Mouse (Mus musculus): ENCODE measurements around the gene Olfr1535.
A peak's percentile ranks its signal among the peaks of the same experiment; 100 is the strongest.

Gene Olfr1535

DNA sequence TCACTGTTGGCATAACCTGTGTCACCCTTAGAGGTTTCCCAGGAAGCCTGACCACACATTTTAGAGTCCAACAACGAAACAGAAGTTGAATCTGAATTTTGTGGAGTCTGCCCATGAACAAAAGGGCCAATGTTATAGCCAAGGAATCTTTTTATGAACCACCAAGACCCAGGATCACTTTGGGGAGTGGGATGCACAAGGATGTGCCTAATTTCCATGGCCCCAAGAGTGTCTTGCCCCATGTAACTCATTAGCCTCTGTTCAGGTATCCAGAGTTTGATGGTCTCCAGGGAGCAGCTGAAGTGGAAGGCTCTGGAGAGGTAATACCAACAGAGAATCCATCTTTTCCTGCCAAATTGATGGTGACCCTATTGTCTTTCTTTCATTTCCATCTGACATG is at the start of gene Olfr1535:
Gene Olfr1535 (minus strand): TSS at position 101 of the 400 bp plus-strand sequence.
- no peak for DNase-seq (ENCODE audit: low spot score in 2 of 2)

- DNase-seq (ENCODE audit: low spot score in 2 of 2): no peak
Measured at GRCm38 (mm10) chr13:21591618-21592017, 31.9 kb upstream of the Olfr1535 start.

DNA sequence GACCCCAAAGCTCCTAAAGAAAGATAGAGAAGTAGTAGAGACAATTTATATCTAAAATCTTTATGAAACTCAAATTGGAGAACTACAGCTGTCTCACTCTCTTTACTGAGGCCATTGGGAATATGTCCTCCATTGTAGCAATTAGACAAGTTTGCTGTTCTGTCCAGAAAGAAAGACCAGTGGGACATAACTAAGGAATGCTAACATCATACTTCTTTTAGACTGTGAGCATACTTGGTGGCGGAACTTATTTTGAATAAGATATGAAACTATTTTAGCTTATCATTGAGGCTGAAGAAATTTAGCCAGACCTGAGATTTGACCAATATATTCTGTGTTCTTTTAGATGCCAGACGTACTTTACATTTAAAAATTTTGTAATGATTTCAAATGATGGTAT is 22.0 kb upstream of the Olfr1535 start, which contains the start of gene Olfr1364:
Gene Olfr1364 (minus strand): TSS at position 101 of the 400 bp plus-strand sequence.
- DNase-seq (ENCODE audit: low spot score in 2 of 2): no peak

DNA sequence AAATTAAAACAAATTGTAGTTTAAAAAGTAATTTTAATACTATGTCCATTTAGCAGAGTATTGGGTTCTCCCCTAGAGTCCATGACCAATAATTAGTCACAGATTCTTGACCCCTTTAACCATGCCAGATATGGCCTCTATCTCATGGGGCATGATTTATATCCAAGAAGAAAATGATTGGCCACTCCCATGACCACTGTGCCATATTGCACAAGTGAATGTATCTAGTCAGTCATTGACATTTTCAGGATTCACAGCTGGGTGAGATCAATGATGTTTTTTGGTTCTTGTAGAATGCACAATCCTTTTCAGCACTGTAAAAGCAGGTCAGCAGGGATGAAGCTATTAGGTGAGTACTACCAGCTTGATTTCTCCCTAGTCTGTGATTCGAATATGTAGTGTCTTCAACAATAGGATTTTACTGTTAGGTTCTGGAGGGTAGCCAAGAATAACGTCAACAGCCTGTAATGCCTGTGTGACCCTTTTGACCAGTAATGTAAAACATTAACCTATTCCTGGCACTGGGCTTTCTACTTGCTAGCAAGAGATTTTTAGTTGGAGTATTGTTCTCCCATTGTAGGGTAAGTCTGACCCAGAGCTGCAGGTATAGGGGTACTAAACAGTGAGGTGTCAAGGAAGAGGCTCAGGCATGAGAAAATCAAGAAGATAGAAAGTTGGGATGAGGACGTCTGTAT is 9.1 kb downstream of the Olfr1535 start:
- DNase-seq (ENCODE audit: low spot score in 2 of 2): no peak

GRCm38 (mm10) chr13:21549487-21549886 is 10.2 kb downstream of the Olfr1535 start:
- no peak for DNase-seq (ENCODE audit: low spot score in 2 of 2)

- DNase-seq (ENCODE audit: low spot score in 2 of 2): no peak
Measured at GRCm38 (mm10) chr13:21542708-21543107, 17.0 kb downstream of the Olfr1535 start, which contains the start of gene Olfr1366. Gene Olfr1366 (minus strand): TSS chr13:21542808.

- DNase-seq (ENCODE audit: low spot score in 2 of 2): peak; percentile 86 to 89
Measured at GRCm38 (mm10) chr13:21530781-21531201, 28.9 kb downstream of the Olfr1535 start, which contains the start of gene Zkscan8. Gene Zkscan8 (minus strand): TSS chr13:21531120.

DNA sequence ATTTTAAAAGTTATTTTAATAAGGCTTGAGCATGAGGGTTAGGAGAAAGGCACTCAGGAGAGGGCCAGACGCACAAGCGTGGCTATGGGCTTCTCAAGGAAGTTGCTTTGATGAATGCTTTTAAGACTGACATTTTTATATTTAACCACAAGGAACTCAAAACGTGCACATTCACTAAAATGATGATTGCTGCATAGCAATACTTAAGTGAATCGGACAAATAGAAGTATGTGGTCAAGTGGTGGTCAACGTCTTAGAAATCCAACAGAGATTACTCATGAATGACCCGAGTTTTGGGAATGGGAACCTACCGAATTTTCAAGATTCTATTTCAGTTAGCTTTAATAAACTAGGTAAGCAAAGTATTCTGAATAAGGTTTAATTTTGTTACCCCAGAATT is 29.6 kb downstream of the Olfr1535 start:
- no peak for DNase-seq (ENCODE audit: low spot score in 2 of 2)

- peak; percentile 72 to 83 for DNase-seq (ENCODE audit: low spot score in 2 of 2)
Measured at GRCm38 (mm10) chr13:21506221-21506649, 53.5 kb downstream of the Olfr1535 start.

Data from urinary bladder, postnatal 36 days (tissue).